Mouse (Mus musculus) T-helper 2 cell (primary cell): ENCODE data around the gene D430042O09Rik.

Experiments used
- in situ Hi-C: fragments of 300-600 bp; cut with MboI, MseI; formaldehyde crosslinking; loops from one replicate; pipeline ENCODE4 v1.15.1; 2025; ENCODE audit warnings: high pct_unique_total_duplicates

The D430042O09Rik gene

DNA sequence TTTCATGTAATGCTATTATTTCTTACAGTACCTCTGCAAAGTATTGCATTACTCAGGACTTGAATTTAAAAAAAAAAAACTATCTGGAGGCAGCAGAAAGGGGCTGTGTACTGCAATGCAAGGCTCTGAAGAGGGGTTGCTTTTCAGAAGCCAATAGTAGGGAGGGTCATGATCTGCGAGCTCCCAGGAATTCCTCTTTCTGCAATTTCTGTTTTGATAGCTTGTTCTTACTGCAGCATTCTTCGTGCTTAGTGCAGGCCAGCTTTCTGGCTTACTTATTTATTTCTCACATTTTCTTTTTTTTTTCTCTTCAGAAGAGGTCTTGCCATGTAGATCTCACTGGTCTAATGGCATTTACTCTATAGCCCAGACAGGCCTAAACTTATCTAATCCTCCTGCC, 32.8 kb downstream of the D430042O09Rik start:
- in situ Hi-C loops, result no loop called here

DNA sequence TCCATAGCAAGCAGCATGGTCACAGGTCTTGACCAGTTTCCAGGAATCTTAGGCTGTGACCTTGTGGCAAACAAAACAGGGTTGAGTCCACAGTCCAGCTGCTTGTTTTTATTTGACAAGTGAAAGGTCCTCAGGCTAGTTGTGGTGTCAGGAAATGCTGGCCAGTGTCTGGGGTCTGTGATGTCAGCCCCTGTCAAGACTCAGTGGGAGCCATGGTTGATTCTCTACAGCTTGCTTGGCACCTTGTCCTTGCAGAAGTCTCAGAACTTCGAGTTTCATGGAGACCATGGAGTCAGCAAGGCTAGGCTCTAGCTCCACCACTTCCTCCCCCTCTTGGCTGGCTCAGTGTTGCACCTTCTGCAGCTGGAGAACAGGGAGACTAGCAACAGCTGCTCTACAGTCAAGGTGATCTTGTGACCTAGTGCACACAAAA, 33.6 kb downstream of the D430042O09Rik start:
- in situ Hi-C loops, result no loop called here

DNA sequence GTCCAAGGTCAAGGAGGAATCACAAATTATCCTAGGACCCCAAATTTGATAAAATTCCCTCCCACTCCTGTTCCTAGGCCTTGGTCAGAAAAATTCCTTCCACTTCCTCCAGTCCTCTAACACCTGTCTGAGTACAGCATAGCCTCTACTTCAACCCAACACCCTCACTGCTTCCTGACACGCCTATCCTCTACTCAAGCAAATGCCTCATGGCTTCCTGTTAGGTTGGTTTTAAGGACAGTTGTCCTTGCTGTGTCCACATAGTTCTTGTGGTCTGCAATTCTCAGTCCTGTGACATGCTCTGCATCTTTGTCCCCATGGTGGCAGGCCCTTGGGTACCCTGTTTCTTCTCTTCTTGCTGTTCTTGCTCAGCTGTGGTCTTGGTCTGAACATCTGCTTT, 37.1 kb downstream of the D430042O09Rik start:
- in situ Hi-C loops, result loop anchor here (5.0 kb wide), 1 partner anchor 348 kb away; no protein-coding TSS in a partner anchor

DNA sequence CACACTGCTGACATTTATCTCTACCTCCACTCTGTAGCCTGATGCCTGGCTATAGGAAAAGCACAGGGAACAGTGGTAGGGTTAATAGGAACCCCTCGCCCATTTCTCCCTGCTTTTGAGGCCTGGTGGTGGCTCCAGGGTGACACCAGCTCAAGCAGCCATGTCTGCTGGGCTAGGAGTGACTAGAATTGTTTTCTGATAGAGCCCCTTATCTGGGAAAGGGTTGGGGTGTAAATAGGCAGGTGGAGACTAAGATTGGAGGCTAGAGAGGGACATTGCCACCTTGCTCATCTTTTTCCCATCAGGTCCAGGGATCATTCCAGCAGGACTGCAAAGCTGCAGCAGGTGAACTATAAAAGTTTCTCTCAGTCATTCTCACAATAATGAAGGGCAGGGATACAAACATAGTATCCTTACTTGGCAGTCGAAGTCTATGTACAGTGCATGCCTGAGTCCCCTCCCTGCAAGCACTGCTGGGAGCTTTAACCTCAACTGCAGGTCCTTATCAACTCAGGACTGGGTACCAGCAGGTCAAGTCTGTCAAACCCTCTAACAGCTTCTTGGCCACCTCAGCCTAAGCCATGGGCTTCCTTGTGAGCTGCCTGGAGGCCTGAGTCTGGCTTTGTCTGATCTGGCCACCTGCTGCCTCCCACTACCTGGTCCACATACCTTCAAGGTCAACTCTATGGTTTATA, 39.1 kb downstream of the D430042O09Rik start:
- in situ Hi-C loops, result loop anchor here (5.0 kb wide), 1 partner anchor 346 kb away; no protein-coding TSS in a partner anchor

DNA sequence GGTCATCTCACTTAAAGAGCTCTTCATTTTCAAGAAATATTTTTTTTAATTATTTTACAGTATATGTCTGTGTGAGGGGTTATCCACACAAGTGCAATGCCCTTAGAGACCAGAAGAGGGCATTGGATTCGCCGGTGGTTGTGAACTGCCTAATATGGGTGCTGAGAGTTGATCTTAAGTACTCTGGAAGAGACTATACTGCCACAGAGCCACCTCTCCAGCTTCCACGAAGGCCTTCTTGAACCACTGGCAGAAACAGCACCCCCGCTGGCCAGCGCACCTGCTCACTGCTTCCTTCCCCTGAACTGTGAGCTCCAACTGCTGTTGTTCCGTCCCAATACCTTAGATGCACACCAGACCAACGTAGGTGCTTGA, 39.6 kb downstream of the D430042O09Rik start:
- in situ Hi-C loops, result loop anchor here (5.0 kb wide), 1 partner anchor 345 kb away; no protein-coding TSS in a partner anchor

DNA sequence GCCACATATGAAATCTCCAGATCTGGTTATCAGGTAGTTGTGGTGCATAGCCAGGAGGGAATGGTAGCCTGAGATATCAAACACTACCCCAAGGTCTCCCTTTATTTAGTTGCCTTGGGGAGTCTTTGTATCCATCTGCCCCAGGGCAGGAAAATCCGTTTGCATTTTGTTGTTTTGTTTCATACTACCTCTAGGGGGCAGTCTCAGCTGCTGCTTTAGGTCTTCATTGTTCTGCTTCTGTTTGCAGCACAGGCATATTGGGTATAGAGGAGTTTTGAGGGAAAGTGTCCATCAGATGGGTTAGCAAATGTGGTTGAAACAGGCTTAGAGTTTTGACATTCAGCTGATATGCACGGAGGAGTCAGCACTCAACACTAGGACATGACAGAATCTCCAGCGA, 40.5 kb downstream of the D430042O09Rik start:
- in situ Hi-C loops, result loop anchor here (5.0 kb wide), 1 partner anchor 344 kb away; no protein-coding TSS in a partner anchor

DNA sequence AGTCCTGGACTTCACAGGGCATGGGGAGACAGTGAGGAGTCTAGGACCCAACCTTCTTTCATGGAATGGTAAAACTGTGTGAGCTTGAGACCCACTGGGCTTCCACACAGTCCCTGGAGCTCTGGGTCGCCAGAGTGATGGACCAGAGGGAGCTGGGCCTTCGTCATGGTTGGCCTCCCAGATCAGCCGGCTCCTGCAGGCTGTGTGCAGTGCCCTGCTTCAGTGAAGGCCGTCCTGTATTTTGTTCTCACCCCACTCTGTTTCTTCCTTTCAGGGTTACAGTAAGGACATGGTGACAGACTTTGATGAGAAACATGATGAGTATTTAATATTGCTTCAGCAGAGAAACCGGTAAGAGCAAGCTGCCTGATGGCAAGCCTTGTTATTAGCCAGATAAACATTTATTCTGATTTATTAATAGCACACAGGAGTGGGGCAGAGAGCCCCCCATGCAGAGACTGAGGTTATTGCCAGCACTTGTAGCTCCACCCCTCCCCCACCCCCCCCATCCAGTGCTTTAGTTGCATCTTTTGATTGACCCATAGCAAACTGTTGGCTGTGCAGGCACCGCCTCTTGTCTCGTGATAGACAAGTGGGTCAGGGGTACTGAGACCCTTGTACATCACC, 45.1 kb downstream of the D430042O09Rik start:
- in situ Hi-C loops, result no loop called here

DNA sequence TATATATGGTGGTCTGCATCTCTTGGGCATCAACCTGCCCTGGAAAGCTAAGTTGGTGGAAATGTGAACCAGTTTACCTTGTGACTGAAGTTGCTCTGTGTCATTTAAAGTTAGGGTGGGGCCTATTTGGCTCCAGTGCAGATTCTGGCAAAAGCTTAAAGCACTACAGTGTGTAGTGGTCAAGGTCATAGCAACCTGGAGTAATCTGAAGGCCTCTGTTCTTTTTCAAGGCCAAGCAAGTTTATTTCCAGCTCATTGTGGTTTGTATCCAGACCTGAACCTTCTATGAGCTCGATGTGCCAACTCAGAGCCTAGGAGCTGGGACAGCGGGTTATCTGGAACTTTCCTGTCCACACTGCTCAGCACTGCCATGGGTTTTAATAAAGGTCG, 45.6 kb downstream of the D430042O09Rik start:
- in situ Hi-C loops, result no loop called here

DNA sequence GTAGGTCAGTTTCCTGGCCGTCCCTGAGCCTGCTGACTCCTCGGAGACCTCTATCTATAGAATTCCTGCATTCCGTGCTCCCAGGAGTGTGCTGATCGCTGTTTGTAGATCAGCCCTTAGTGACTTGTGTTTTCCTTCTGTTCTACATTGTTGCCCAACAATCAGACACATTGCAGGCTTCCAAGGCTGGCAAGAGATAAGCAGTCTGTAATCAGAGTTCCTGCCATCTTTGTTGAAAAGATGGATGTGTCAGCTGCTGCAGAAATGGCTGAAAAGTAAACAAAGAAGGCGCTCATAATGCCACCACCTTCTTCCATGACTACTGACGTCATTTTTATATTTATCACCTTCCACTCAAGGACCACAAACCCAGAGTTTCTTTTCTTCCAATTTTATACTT, 49.1 kb downstream of the D430042O09Rik start:
- in situ Hi-C loops, result no loop called here

DNA sequence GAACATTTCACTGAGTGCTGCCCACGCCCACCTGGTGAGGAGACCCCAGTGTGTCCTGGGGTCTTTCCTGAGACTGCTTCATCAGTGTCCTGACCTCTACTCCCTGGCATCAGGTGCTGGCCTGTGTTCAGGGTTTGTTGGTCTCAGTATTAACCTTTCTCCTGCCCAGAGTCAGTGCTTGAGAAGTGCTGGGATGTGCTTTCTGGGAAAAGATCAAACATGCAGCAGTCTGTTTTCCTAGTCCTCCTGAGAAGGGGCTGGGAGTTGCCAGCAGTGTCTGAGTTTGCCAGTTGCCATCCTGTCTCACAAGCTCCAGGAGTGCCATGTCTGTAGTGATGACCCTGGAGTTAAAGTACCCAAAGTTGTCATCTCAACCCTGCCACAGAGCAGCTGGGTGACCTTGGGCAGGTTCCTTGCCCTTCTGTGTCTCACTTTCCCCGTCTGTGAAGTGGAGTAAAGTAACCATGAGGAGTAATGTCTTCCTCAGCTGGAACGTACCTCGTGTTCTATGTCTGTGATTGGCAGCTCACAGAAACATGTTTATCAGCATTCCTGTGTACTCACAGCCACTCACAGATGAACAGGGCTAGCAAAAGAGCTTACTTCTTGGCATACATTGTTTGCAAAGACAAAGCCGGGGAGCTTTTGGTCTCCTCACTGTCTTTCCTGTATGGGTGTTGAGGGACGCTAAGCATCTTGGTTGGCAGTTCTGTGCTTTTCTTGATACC, 50.4 kb downstream of the D430042O09Rik start:
- in situ Hi-C loops, result no loop called here

DNA sequence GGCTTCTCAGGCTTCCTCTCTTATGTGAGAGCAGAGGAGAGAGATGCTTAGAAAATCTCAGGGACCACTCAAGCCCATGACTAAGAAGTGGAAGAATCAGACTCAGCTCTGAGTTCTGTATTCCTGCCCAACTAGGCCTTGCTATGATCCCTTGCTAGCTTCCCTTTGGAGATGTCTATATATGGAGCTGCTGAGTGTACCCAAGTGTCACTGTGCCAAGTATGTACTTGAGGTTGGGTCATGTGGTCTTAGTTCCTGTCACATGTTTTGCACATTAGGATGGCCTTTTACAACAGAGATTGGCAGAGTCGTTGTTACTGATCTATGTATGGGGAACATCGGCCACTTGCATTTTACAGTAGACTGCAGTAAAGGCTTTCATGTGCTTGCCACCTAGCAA, 54.6 kb downstream of the D430042O09Rik start:
- in situ Hi-C loops, result no loop called here

DNA sequence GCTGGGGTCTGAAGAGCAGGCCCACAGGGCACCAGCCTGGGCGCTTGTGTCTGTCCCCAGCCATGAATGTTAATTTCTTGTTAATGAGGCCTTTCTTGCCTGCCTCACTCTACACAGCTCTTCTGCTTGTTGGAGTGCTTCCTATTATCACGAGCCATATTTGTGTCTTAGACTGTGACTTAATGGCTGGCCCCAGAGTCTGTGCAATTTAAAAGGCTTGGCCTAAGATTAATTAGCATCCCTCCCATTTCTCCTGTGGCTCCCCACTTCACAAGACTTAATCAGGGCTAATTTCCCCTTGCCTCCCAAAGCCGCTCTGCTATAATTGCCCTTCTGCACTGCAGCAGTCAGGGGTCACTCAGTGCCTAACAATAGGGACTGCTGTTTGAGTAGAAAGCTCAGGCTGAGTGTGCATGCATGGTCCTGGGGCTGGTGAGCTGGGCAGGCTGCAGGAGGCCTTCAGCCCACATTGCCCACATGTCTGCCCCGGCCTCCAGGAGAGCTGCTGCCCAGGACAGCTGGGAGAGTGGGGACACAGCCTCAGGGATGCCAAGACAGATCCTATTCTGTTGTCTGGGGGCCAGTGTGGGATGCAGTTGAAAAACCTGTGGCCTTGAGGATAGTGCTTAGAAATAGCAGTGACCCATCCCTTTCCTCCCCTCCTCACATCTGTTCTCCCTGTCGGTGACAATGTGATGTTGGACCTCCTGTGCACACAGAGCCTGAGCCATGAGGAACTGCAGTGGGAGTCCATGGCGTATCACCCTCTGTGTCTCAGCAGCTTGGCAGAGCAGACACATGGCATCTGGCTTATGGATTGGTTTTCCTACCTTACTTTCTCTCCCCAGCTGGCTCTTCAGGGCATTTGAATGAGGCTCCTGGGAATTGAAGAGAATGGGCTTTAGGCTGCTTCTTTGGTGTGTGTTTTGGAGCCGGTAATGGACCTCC, 55.5 kb downstream of the D430042O09Rik start:
- in situ Hi-C loops, result no loop called here

DNA sequence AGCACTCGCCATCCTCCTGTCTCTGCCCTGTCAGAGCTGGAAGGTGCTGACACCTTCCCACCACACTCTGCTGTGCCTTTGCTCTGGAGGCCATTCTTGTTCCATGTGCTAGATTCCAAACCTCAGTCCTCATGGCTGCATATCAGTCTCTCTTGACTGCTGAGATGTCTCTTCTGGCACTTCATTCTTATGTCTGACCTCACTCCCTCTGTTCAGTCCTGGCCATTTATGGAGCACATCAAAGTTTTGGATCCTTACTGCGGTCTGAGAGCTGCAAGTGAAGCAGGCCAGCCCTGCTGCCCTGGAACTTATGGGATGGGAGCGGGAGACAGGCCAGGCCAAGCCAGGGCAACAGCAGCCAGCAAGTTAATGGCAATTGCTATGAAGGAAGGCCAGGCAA, 56.7 kb downstream of the D430042O09Rik start:
- in situ Hi-C loops, result no loop called here

DNA sequence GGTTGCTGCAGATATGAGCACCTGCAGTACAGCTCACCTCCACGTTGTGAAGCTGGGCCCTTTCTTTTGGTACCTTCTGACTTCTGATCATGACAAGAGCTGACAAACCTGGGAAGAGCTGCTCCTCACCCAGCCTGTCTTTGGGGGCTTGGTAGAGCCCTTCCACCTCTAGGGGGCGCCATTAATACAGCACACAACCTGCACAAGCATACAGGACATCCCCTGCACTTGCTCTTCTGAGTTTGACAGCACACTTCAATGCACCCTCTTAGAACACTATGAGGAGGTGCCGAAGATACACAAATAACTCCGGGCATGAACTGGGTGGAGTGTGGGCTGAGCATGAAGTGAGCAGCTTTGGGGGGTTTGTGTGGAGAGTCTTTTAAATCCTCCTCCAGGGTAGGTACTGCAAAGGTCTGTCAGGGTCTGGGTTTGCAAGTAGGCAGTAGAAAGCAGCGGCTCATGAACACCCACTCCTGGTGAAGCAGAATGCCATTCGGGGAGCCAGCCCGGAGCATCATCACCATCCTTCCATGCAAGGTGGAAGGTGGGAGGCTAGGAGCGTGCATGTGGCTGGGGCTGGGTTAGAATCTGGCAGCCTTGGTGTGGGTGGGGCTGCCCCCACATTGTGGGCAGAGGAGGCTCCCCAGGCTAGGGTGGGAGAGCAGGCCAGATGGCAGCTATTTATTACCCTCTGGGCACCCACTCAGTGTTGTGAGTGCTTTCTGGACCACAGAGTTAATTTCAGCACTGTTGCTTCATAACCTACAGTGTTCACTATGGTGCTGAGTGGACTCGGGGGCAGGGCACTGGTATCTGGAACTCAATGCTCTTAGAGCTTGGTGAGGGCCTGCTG, 59.5 kb downstream of the D430042O09Rik start:
- in situ Hi-C loops, result no loop called here

DNA sequence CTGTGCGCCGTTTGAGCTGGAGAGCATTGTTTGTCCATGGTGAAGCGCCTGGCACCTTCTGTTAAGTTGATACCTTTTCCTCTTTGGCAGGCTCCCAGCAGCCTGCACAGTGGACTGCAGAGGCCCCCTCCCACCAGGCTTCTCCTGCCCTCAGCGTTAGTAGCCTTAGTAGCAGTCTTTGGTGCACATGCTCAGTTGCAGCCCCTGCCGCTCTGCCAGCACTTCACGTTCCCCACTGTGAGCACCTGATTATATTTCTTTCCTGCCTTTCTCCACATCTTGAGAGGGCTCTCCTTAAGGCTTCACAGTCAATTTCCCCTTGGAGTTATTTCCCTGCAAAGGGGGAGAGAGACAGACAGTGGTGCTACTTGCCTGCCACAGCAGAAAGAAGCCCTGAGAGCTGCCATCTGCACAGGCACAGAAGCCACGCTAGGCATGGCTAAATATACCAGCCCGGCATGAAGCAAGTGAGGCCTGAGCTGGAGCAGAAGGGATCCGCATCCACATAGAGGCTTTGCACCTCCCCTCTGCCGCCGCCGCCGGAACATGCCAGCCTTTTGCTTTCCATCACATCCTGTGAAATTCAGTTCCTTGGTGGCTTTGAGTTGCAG, 65.4 kb downstream of the D430042O09Rik start:
- in situ Hi-C loops, result no loop called here

DNA sequence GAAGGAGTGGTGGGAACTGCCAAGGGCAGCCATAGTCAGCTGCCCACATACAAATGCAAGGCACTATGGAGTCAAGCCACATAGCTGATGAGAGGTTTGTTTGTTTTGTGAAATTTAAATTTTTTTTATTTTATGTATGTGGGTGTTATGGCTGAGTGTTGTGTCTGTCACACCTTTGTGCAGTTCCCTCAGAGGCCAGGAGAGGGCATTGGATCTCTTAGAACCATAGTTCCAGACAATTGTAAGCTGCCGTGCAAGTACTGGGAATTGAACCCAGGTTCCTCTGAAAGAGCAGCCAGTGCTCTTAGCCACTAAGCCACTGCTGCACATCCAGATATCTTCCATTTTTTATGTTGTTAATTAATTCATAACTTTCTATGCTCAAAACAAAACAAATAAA, 75.5 kb downstream of the D430042O09Rik start:
- in situ Hi-C loops, result no loop called here

DNA sequence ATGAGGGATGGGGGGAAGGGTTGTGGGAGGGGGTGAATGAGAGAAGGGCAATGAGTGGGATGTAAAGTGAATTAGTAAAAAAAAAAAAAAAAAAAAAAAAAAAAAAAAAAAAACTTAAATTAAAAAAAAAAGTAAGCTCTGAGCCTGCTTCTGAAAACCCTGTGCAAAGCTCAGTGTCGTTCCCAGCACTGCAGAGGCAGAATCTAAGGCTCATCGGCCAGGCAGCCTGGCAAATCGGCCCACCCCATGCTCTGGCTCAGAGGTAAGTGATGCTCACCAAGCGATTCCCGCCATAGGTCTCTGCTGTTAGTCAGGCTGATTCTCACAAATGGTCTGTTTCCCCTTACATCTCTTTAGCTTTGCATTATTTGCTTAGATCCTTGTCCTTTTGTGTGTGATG, 78.4 kb downstream of the D430042O09Rik start:
- in situ Hi-C loops, result no loop called here

DNA sequence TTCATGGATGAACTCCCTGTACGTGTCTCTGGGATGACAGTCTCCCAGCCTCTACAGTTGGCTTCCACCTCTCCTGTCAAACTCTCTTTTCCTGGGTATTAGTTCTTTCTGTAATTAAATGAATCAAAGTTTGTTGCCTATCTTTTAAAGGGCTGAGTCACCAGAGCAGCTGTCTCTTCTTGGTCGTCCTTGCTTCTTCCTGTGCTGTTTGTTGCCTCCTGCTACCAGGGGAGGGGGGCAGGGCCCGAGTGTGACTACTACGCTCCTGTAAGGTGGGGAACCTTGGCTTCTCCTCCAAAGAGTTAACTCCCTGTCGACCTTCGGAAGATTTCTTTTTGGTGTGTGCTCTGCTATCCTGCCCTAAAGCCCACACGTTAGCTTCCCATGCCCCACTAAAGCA, 79.4 kb downstream of the D430042O09Rik start:
- in situ Hi-C loops, result no loop called here

DNA sequence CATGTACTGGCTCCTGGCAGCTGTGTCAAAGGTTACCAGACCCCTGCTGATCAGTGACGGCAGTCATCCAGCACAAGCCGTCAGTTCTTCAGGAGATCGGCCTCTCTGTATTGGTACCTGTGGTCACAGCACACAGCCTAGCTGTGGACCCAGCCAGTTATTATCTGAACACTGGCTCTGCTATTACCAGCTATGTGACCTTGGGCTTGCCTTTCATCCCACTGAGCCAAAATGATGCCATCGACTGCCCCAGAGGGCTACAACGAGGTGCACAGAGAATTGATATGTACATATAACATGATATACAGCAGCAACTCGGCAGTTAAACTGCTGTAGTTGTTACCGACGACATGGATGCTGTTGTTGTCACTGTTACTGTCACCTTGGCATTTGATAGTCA, 82.4 kb downstream of the D430042O09Rik start:
- in situ Hi-C loops, result no loop called here

DNA sequence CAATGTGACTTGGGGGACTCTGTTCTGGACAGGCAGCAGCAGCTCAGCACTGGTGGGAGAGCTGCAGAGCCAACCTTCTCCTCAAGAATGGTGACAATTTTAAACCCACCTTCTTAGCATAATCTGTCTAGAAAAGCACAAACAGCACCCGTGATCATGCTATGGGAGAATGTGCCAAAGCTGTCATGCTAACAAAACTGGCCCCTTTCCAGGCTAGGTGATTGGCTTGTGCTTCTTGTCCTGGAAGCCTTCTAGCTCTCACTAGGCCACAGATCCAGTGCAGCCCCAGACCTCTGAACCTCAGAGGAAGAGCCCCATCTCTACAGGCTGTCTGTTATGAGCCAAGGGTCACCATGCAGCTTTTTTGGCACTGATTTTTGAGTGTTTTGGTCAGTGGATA, 98.9 kb downstream of the D430042O09Rik start:
- in situ Hi-C loops, result no loop called here
